Comparison of ENCODE assay signal across 8 mouse cellular contexts in genomic region chr2:128324256-128325096, GRCm38 (mm10).
A peak's percentile ranks its signal among the peaks of the same experiment; 100 is the strongest.
DNase-seq lines count a peak whose midpoint lies in the region; ATAC-seq lines count a peak whose summit lies in the region.

No protein-coding gene starts in this region.

- H3K4me2 ChIP-seq in heart, embryonic 15.5 days, result peak overlapping the region; percentile 31; the same call in 1 of the 2 replicates
- peak overlapping the region; percentile 36 for H3K4me2 ChIP-seq in limb, embryonic 13.5 days (replicated peaks)
- peak overlapping the region; percentile 37 for H3K4me2 ChIP-seq in stomach, embryonic 15.5 days

- H3K27me3 ChIP-seq in forebrain, embryonic 10.5 days (ENCODE audit: poor library complexity, severe bottlenecking), result 0 out of 2 replicates have a peak, but pooled peaks cover 4% of the 10 kb centered on the region
- no peaks in the 10 kb centered on the region for H3K27me3 ChIP-seq in heart, embryonic 15.5 days
- no peaks in the 10 kb centered on the region for H3K27me3 ChIP-seq in limb, embryonic 13.5 days
- no peaks in the 10 kb centered on the region for H3K27me3 ChIP-seq in stomach, embryonic 15.5 days (replicated peaks)

- DNase-seq in ovary, adult 18-20 months (ENCODE audit: low spot score), result peak; percentile 53
- no peak for DNase-seq in ovary, postnatal 10 days (ENCODE audit: low spot score)
- DNase-seq in forebrain, embryonic 10.5 days (ENCODE audit: extremely low spot score, low spot score), result no peak
- DNase-seq in natural killer cell, adult 2 months (ENCODE audit: low spot score in 2 of 2), result no peak
- no peak for DNase-seq in adrenal gland, adult 18-20 months (ENCODE audit: low spot score in 2 of 2)

- no peak overlapping the region for H3K9ac ChIP-seq in heart, embryonic 15.5 days
- no peak overlapping the region for H3K9ac ChIP-seq in limb, embryonic 13.5 days
- H3K9ac ChIP-seq in stomach, embryonic 15.5 days, result no peak overlapping the region

- WGBS in forebrain, embryonic 10.5 days, result 66% methylated on average over 13 of the region's 13 CpGs
- WGBS in heart, embryonic 15.5 days, result 14% methylated on average over 13 of the region's 13 CpGs
- 33% methylated on average over 13 of the region's 13 CpGs for WGBS in limb, embryonic 13.5 days
- 18% methylated on average over 13 of the region's 13 CpGs for WGBS in stomach, embryonic 15.5 days

- H3K36me3 ChIP-seq in forebrain, embryonic 10.5 days (replicated peaks), result no peaks in the 10 kb centered on the region
- no peaks in the 10 kb centered on the region for H3K36me3 ChIP-seq in heart, embryonic 15.5 days
- no peaks in the 10 kb centered on the region for H3K36me3 ChIP-seq in limb, embryonic 13.5 days
- H3K36me3 ChIP-seq in stomach, embryonic 15.5 days, result no peaks in the 10 kb centered on the region

- H3K4me3 ChIP-seq in forebrain, embryonic 10.5 days, result no peak overlapping the region
- no peak overlapping the region for H3K4me3 ChIP-seq in heart, embryonic 15.5 days
- H3K4me3 ChIP-seq in limb, embryonic 13.5 days, result no peak overlapping the region
- no peak overlapping the region; the same call in 1 of the 2 replicates for H3K4me3 ChIP-seq in stomach, embryonic 15.5 days (replicated peaks)

- peak; percentile 41; the same call in 1 of the 2 replicates for ATAC-seq in heart, embryonic 15.5 days (replicated peaks; ENCODE audit: insufficient number of reproducible peaks, insufficient read depth, low FRiP score, low read depth)
- peak; percentile 74 for ATAC-seq in limb, embryonic 13.5 days (ENCODE audit: low FRiP score, low read depth)
- peak; percentile 70 for ATAC-seq in stomach, embryonic 15.5 days (ENCODE audit: insufficient read depth, low FRiP score, low read depth)

- H3K9me3 ChIP-seq in forebrain, embryonic 10.5 days, result no peaks in the 10 kb centered on the region
- H3K9me3 ChIP-seq in heart, embryonic 15.5 days (replicated peaks), result no peaks in the 10 kb centered on the region
- H3K9me3 ChIP-seq in limb, embryonic 13.5 days, result no peaks in the 10 kb centered on the region
- no peaks in the 10 kb centered on the region for H3K9me3 ChIP-seq in stomach, embryonic 15.5 days

- H3K4me1 ChIP-seq in forebrain, embryonic 10.5 days, result peaks cover 30% of the 10 kb centered on the region
- peaks cover 35% of the 10 kb centered on the region for H3K4me1 ChIP-seq in heart, embryonic 15.5 days (replicated peaks)
- H3K4me1 ChIP-seq in limb, embryonic 13.5 days, result peaks cover 19% of the 10 kb centered on the region
- H3K4me1 ChIP-seq in stomach, embryonic 15.5 days, result peaks cover 10% of the 10 kb centered on the region

- H3K27ac ChIP-seq in forebrain, embryonic 10.5 days, result peak overlapping the region; percentile 40; the same call in 1 of the 2 replicates
- H3K27ac ChIP-seq in heart, embryonic 15.5 days, result peak overlapping the region; percentile 58
- H3K27ac ChIP-seq in limb, embryonic 13.5 days, result peak overlapping the region; percentile 15; the same call in 1 of the 2 replicates
- peak overlapping the region; percentile 88 for H3K27ac ChIP-seq in stomach, embryonic 15.5 days

Comparison
In these comparisons a context has a peak if more than half of its experiments do, and no peak if none do; other contexts are left out.
1. H3K27ac ChIP-seq: peak in every context shown above with its lines; median percentile 88 in stomach, embryonic 15.5 days; 58 in heart, embryonic 15.5 days; 40 in forebrain, embryonic 10.5 days; 15 in limb, embryonic 13.5 days.